Mouse (Mus musculus): ENCODE measurements around the gene Clasp2. TPM values are rescaled to one million over a fixed set of nuclear protein-coding genes. Genes with fewer than 3 reads are reported as not detected.
A peak's percentile ranks its signal among the peaks of the same experiment; 100 is the strongest.
"Not testable (repeated sequence)": the region's sequence is repeated elsewhere in the genome, so short reads cannot be mapped to it uniquely, and the experiment has no call there.

Clasp2 gene
- total RNA-seq, 2 experiments from 2014 or later: 56.2 to 63.4 TPM

DNA sequence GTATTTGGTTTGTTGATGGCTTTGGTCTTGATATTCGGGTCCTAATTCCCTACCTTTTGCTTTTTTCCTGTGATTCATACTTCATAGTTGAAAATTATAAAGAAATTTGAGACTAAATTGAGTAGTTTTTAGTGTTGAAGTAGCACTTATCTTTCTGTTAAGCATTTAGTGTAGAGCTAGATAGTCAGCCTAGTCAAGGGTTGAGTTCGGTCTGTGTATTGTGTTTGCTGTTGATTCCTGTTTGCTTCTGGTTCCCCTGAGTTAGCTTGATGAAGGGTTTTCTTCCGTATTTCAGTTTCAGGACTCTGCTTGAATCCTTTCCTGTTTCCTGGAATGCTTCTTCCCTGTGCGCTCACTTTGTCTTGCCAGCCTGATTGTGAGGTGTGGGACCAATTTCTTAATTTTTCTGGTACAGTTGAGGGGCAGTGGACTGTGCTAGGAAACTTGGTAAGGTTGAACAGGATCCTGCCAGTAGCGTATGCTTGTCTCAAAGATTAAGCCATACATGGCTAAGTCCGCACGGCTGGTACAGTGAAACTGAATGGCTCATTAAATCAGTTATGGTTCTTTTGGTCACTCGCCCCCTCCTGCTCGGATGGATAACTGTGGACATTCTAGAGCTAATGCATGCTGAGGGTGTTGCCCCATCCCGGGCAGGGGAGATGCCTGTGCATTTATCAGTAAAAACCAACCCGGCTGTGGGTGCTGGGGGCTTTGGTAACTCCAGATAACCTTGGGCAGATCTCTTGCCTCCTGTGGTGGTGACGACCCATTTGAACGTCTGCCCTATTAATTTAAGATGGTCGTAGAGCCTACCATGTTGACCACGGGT is 14.8 kb downstream of the Clasp2 start:
- no peak for DNase-seq

DNA sequence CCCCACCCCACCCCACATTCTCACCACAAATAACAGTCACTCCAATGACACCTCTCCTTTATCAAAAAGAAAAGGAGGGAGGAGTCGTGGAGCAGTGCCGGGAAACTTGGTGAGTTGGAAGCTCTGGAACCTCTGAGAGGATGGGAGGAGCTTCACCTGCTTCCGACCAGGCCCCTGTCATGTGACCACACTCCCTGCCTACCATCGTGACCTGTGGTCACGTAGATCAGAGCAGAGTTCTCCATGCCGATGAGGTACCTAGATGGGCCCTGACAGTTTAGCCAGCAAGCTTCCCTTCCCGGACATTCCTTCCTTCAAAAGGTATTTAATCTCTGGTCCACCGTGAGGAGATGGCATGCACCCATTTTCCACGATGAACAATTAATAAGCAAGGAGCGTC is 17.2 kb downstream of the Clasp2 start:
- no peak for DNase-seq

GRCm38 (mm10) chr9:113759684-113760083 is 18.4 kb downstream of the Clasp2 start:
- no peak for DNase-seq

DNA sequence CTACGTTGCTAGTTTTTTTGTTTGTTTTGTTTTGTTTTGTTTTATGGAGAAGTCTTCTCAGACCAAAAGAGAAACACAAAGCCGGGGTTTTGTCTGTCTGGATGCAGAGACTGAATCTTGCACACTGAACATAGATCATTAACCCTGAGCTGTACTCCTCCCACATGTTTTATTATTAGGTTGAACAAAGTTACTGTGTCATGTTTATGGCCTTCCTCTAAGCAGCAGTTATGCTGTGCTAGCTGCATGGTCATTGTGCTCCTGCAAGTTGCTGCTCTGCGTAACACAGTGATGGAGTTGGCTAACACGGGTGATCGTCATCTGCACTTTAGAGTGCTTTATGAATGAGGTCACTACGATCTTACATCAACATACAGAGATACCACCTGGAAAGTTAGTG is 21.1 kb downstream of the Clasp2 start:
- DNase-seq: no peak

- no peak for DNase-seq
These were observed 21.9 kb downstream of the Clasp2 start for GRCm38 (mm10) chr9:113763123-113763522.

DNA sequence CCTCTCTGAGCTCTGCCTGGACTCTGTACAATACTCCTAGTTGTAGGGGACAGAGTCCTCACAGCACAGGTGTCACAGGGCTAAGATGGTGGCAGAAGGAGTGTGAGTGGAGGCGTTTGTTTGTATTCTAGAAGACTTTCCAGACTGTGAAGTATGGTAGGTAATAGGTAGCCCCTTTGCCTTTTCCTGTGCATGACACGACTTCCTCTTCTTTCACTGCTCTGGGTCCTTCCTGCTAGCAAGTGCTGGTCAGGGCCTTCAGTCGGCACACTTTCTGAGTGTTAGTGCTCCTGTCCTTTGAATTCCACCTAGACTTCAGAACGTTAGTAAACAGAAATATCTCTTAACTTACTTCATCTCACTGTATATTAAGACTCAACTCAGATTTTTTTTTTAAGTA is 29.4 kb downstream of the Clasp2 start:
- DNase-seq: no peak

- DNase-seq: no peak
These were observed 39.6 kb downstream of the Clasp2 start for GRCm38 (mm10) chr9:113780863-113781262.

- DNase-seq: no peak
These were observed 41.2 kb downstream of the Clasp2 start for GRCm38 (mm10) chr9:113782362-113783005.

DNA sequence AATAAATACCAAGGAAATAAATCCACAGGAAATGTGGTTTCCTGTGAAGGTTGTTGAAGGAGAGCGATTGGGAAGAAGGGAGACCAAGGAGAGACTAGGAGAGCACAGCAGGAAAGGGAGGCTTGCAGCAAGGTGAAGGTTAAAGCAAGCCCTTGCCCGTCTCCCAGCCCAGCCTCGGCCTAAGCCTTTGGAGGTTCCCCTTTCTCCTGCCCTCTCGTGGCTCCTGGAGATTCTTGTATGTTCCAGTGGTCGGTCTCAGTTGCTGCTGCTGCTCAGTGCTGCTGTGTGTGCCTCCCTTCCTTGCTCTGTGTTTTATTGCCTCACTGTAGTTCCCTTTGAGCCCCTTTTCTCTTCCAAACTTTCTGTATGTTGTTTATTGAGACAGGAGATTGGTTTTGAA is 42.4 kb downstream of the Clasp2 start:
- no peak for DNase-seq

- DNase-seq: not testable (repeated sequence)
These were observed 48.0 kb downstream of the Clasp2 start for GRCm38 (mm10) chr9:113789283-113789682.

DNA sequence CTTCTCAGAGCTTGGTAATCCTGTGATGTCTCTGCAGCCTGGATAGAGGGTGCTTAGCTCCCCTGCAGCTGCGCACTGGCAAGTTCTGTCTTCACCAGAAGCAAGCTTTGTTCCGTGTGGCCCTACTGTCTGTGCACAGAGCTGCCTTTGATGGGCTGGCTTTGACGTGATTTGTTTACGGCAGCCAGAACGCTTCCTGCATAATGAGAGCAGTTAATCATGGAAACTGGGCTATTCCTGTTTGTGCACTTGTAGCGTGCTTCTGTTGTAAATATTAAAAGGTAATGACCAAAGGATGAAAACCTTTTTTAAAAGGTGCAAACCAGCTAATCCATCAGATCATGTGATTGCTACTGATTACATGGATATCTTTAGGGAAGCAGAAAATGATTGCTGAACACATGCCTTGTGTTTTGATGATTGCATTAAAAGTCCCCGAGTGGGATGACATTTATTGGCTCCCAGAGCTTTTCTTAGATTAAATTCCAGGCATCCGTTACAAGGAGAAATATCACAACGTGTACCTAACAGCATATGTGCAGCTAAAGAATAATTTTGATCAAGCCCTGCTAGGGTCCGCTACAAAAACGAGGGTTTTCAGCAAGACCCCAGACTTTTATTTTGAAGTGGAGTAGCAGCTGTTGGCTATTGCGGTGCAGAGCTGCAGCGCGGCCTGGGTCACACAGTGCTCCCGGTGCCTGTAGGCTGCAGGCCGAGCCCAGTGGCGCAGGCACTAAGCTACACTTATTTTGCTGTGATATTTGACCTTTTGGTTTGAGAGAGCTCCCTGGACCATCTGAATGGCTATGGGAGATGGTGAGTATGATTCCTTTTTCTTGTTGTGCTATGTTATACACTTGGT is 51.6 kb downstream of the Clasp2 start:
- peak; percentile 80 to 82 for DNase-seq

GRCm38 (mm10) chr9:113793513-113793905 is 52.2 kb downstream of the Clasp2 start:
- DNase-seq: peak in 1 of 2 experiments; percentile 53

GRCm38 (mm10) chr9:113793966-113794365 is 52.7 kb downstream of the Clasp2 start:
- DNase-seq: no peak

DNA sequence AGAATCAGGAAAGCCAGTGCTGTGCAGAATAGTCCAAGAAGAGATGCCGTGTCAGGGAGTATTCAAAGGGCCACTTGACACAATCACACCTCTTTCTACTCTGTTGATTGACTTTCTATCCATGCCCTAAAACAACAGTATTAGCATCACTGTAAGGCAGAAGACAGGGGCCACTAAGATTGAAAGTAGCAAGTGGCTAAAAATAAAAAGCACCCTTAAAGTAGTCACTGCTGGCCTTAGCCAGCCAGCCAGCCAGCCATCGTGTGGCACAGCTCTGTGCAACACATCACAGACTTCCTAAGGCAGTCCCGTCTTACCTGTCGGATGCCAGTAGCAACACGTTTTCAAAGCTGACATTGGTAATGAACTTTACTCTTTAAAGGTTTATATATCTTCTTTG is 55.9 kb downstream of the Clasp2 start:
- no peak for DNase-seq

- DNase-seq: no peak
These were observed 59.4 kb downstream of the Clasp2 start for GRCm38 (mm10) chr9:113800671-113801070.

DNA sequence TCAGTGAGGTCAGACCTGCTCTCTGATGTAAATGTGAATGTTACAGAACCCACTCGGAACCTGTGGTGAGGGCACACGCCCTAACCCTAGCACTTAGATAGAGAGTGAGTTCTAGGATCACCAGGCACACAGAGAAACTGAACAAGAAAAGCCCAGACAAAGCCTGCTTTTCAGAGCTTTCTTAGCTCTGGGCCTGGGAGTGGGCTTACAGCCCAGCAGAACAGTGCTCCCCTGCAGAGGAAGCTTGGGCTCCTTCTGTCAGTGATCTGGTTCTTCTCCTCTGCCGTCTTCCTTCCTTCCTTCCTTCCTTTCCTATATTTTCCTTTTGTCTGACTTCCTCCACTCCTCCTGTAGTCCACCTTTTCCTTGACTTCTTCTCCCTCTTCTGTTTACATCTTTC is 61.5 kb downstream of the Clasp2 start:
- no peak for DNase-seq

GRCm38 (mm10) chr9:113803751-113804150 is 62.5 kb downstream of the Clasp2 start:
- DNase-seq: no peak

- DNase-seq: no peak
These were observed 64.1 kb downstream of the Clasp2 start for GRCm38 (mm10) chr9:113805359-113805758.

GRCm38 (mm10) chr9:113811327-113811726 is 70.1 kb downstream of the Clasp2 start:
- DNase-seq: no peak

- DNase-seq: peak in 1 of 2 experiments; percentile 21
These were observed 70.8 kb downstream of the Clasp2 start for GRCm38 (mm10) chr9:113811957-113812670.

DNA sequence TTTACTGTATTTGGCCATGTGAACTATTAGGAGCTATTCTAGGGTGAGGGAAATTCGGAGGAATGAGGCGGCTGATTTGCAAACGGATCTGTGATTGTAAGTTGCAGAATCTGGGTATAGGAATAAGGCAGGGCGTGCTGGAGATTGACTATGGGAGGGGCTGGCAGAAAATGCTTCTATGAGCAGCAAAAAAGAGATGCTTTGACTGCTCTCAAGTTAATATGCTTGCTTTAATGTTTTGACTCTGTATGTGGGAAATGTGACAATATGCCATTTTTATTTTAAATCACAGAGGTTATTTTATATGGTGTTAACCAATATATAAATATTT is 71.4 kb downstream of the Clasp2 start:
- no peak for DNase-seq

DNA sequence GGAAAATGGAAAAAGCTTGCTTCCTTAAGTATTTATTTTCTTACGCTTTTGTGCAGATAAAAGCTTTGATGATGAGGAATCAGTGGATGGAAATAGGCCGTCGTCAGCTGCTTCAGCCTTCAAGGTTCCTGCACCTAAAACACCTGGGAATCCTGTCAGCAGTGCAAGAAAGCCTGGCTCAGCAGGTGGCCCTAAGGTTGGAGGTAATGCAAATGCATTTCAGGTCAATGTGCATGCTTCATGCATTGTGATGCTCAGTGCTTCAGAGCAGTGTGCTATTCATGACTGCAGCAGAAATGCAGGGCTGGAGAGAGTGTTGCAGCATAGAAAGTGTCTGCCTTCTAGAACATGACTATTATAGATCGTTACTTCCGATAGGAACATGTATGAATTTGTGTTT is 71.8 kb downstream of the Clasp2 start:
- no peak for DNase-seq
